Mouse (Mus musculus) common myeloid progenitor, adult 5-6 weeks (primary cell): ENCODE results near the gene Gm6657. TPM values are rescaled to one million over a fixed set of nuclear protein-coding genes. Genes with fewer than 3 reads are reported as not detected.

Source experiments
- ATAC-seq: replicated peaks from 2 replicates; pipeline ENCODE4 v1.8.0; 2016; ENCODE audit warnings: low read depth, mild to moderate bottlenecking, moderate TSS enrichment, inconsistent platforms; ENCODE audit not compliant: poor library complexity, severe bottlenecking
- total RNA-seq: library from RNA; stranded (forward); fragments of 200-1000, 187-1606 nt; gene quantifications from 2 replicates; pipeline ENCODE4 v1.2.3, GENCODE M21; 2017

Gene Gm6657
- total RNA-seq, 1 experiment from 2014 or later = not detected

- no peak for ATAC-seq
Observed at GRCm38 (mm10) chr12:78249151-78249550, 55.1 kb downstream of the Gm6657 start.

Other genes starting within 250 kb of the Gm6657 start
- gene Gphn, start 32.1 kb downstream of the Gm6657 start, total RNA-seq = 14.5 and 15.6 TPM in 2 replicates